Mouse (Mus musculus): ENCODE data around the gene Cd244a. TPM values are rescaled to one million over a fixed set of nuclear protein-coding genes. Genes with fewer than 3 reads are reported as not detected.

Gene Cd244a
- polyA plus RNA-seq (2012; ENCODE audit: insufficient read depth, insufficient read length, low replicate concordance, missing spikeins), result not detected in 2 replicates

DNA sequence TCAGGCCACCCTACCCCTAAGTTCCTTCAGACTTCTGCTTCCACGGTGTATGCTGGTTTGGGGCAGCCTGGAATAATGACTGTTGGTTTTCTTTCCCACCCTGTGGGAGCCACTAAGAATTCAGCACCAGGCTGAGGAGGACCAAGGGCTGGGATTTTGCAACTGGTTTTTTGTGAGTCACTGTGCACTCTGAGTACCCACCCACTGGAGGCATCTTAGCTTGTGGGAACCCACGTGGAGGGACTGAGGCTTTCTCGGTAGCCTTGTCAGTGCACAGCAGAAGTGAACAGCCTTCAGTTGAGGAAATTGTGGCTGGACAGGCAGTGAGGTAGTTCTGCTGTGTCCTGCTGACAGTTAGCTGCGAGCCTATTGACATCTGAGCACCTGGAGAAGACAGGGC is at the start of gene Cd244a:
Gene Cd244a, plus strand, starts transcription at position 296 of the 400 bp plus-strand sequence.
- Histone ChIP-seq H3K27ac (ENCODE audit: insufficient read depth, low read depth, low read length) (no peak within 1 kb of the TSS), H3K4me3 (ENCODE audit: insufficient read depth, low read depth, low read length) (no peak within 1 kb of the TSS), H3K4me1 (ENCODE audit: control insufficient read depth, insufficient read depth, low read length) (no peaks in the 10 kb centered on the region)
- no peak for TF ChIP-seq POLR2A (IDR thresholded peaks at IDR 0.05; ENCODE audit: insufficient read depth, low read depth, low read length)
- no peak for TF ChIP-seq CTCF (IDR thresholded peaks at IDR 0.05; ENCODE audit: insufficient read depth, low read depth, low read length)
- WGBS, result 54% methylated on average over 4 of the region's 4 CpGs

DNA sequence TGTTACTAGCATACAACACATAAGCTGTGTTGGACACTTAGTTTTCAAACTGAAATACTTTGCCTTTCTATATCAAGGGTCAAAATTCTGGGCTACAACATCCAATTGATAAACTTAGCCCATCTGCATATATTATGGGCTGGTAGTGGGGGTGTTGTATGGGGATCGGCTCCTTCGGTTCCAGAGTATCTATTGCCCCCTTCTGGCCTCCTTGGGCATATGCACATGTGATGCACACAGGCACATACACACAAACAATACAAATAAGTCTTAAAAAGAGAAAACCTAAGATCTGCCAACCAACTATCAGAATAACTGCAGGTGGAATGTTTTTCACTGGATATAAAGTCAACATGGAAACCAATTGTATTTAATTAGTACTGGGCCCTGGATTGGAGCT is 45.8 kb upstream of the Cd244a start:
- H3K27ac ChIP-seq (ENCODE audit: insufficient read depth, low read depth, low read length), result no peak overlapping the region
- TF ChIP-seq POLR2A (IDR thresholded peaks at IDR 0.05; ENCODE audit: insufficient read depth, low read depth, low read length) (no peak), CTCF (IDR thresholded peaks at IDR 0.05; ENCODE audit: insufficient read depth, low read depth, low read length) (no peak)
- WGBS, result 87% methylated on average over 2 of the region's 2 CpGs
- no peak overlapping the region for H3K4me3 ChIP-seq (ENCODE audit: insufficient read depth, low read depth, low read length)
- H3K4me1 ChIP-seq (ENCODE audit: control insufficient read depth, insufficient read depth, low read length), result no peaks in the 10 kb centered on the region

DNA sequence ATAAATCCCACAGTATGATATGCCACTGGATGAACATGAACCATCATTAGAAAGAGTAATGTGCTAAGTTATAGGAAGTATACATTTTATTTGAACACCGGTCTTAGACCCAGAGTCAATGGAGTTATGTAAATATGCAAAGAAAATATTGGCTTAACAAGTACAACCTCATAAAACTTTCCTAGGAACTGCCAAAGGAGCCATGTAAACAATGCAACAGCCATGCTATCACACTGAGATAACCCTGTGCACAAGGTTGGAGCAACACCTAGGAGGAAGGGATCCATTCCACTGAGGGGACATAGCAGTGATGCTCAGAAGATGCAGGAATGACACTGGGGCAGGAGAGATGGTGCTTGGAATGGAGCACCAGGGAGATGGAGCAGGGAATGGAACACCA is 45.2 kb upstream of the Cd244a start:
- Histone ChIP-seq H3K4me3 (ENCODE audit: insufficient read depth, low read depth, low read length) (no peak overlapping the region), H3K4me1 (ENCODE audit: control insufficient read depth, insufficient read depth, low read length) (no peaks in the 10 kb centered on the region), H3K27ac (ENCODE audit: insufficient read depth, low read depth, low read length) (no peak overlapping the region)
- no peak for TF ChIP-seq POLR2A (IDR thresholded peaks at IDR 0.05; ENCODE audit: insufficient read depth, low read depth, low read length)
- TF ChIP-seq CTCF (IDR thresholded peaks at IDR 0.05; ENCODE audit: insufficient read depth, low read depth, low read length), result no peak
- 96% methylated on average over 1 of the region's 1 CpGs for WGBS

DNA sequence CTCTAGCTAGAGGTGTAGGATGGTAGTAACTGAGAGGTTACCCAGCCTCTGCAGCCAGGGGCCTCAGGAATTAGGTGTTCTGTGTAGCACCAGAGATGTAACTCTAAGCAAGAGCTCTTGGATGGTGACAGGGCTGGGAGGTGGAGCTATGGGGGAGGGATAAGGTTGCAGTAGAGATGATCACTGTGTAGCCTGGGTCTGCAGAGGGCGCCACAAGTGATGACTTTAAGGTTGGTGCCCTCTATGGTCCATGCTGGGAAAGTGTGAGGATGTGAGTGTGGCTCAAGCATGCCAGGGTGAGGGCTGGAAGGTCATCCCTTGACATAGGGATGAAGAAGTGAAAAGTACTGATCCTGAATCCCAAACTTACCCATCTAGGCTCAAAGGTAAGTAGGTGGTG is 44.0 kb upstream of the Cd244a start:
- TF ChIP-seq POLR2A (IDR thresholded peaks at IDR 0.05; ENCODE audit: insufficient read depth, low read depth, low read length), result no peak
- TF ChIP-seq CTCF (IDR thresholded peaks at IDR 0.05; ENCODE audit: insufficient read depth, low read depth, low read length), result no peak
- Histone ChIP-seq H3K27ac (ENCODE audit: insufficient read depth, low read depth, low read length) (no peak overlapping the region), H3K4me1 (ENCODE audit: control insufficient read depth, insufficient read depth, low read length) (no peaks in the 10 kb centered on the region), H3K4me3 (ENCODE audit: insufficient read depth, low read depth, low read length) (no peak overlapping the region)
- 31% methylated on average over 1 of the region's 1 CpGs for WGBS

DNA sequence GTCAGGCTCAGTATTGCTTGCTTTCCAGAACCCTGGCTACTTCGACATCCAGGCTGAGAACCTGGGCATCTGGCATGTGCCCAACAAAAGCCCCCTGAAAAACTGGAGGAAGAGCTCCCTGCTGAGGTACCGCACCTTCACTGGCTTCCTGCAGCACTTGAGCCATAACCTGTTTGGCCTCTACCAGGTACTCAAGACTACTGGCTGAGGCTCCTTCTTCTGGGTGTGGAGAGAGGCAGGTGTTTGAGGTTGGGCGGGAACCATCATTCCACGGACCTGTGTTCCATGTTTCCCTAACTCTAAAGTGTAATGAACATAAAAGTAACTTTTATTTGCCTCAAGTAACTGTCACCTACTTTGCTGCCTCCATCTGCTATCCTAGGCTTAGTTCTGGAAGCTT is 43.4 kb upstream of the Cd244a start:
- WGBS, result 90% methylated on average over 4 of the region's 4 CpGs
- no peaks in the 10 kb centered on the region for H3K4me1 ChIP-seq (ENCODE audit: control insufficient read depth, insufficient read depth, low read length)
- no peak for TF ChIP-seq POLR2A (IDR thresholded peaks at IDR 0.05; ENCODE audit: insufficient read depth, low read depth, low read length)
- no peak for TF ChIP-seq CTCF (IDR thresholded peaks at IDR 0.05; ENCODE audit: insufficient read depth, low read depth, low read length)

DNA sequence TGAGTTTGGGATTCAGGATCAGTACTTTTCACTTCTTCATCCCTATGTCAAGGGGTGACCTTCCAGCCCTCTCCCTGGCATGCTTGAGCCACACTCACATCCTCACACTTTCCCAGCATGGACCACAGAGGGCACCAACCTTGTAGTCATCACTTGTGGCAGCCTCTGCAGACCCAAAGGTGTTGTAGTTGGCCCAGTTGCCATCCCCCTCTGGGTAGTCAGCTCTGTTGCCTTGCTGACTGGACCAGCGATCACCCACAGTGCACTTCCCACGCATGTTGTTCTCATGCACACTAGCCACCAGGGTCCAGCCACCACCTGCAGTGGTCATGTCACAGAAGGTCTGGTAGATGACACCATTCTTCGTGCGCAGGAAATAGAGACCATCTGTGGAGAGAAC is 27.6 kb upstream of the Cd244a start:
- TF ChIP-seq POLR2A (IDR thresholded peaks at IDR 0.05; ENCODE audit: insufficient read depth, low read depth, low read length) (no peak), CTCF (IDR thresholded peaks at IDR 0.05; ENCODE audit: insufficient read depth, low read depth, low read length) (no peak)
- Histone ChIP-seq H3K27ac (ENCODE audit: insufficient read depth, low read depth, low read length) (no peak overlapping the region), H3K4me3 (ENCODE audit: insufficient read depth, low read depth, low read length) (no peak overlapping the region), H3K4me1 (ENCODE audit: control insufficient read depth, insufficient read depth, low read length) (no peaks in the 10 kb centered on the region)
- 91% methylated on average over 4 of the region's 4 CpGs for WGBS

More for the DNA sequence above, 43.4 kb upstream of the Cd244a start:
- H3K4me3 ChIP-seq (ENCODE audit: insufficient read depth, low read depth, low read length), result no peak overlapping the region
- H3K27ac ChIP-seq (ENCODE audit: insufficient read depth, low read depth, low read length), result no peak overlapping the region

DNA sequence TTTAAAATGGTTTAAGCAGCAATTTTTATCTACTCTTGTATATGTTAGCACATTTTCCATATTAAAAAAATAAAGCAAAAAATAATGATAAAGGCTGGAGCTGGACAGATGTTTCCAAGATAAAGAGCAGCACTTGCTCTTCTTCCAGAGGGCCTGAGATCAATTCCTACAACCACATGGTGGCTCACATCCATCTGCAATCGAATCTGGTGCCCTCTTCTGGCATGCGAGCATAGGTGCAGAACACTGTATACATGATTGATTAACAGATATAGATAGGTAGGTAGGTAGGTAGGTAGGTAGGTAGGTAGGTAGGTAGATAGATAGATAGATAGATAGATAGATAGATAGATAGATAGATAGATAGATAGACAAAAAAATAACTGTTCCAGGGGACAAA is 26.2 kb upstream of the Cd244a start:
- Histone ChIP-seq H3K4me1 (ENCODE audit: control insufficient read depth, insufficient read depth, low read length) (no peaks in the 10 kb centered on the region), H3K4me3 (ENCODE audit: insufficient read depth, low read depth, low read length) (no peak overlapping the region), H3K27ac (ENCODE audit: insufficient read depth, low read depth, low read length) (no peak overlapping the region)
- WGBS, result 64% methylated on average over 2 of the region's 2 CpGs
- TF ChIP-seq CTCF (IDR thresholded peaks at IDR 0.05; ENCODE audit: insufficient read depth, low read depth, low read length), result no peak
- TF ChIP-seq POLR2A (IDR thresholded peaks at IDR 0.05; ENCODE audit: insufficient read depth, low read depth, low read length), result no peak

DNA sequence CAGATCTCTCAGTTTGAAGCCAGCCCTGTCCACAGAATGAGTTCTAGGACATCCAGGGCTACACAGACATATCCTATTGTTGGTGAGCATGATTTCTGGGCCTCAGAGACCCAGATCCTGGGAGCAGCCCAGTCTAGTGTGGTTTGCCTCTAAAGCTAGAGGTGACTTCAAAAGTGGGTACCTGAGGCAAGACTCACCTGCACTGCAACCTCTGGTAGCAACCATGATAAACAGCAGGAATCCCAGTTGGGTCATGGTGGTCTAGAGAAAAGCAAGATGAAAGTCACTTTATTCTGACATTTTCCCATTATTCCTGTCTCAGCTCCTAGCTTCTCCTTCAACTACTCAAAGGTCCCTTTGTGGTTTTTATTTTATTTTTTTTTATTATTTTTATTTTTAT is 24.4 kb upstream of the Cd244a start:
- no peak overlapping the region for H3K4me3 ChIP-seq (ENCODE audit: insufficient read depth, low read depth, low read length)
- no peak for TF ChIP-seq CTCF (IDR thresholded peaks at IDR 0.05; ENCODE audit: insufficient read depth, low read depth, low read length)
- TF ChIP-seq POLR2A (IDR thresholded peaks at IDR 0.05; ENCODE audit: insufficient read depth, low read depth, low read length), result no peak
- no peak overlapping the region for H3K27ac ChIP-seq (ENCODE audit: insufficient read depth, low read depth, low read length)
- no peaks in the 10 kb centered on the region for H3K4me1 ChIP-seq (ENCODE audit: control insufficient read depth, insufficient read depth, low read length)

DNA sequence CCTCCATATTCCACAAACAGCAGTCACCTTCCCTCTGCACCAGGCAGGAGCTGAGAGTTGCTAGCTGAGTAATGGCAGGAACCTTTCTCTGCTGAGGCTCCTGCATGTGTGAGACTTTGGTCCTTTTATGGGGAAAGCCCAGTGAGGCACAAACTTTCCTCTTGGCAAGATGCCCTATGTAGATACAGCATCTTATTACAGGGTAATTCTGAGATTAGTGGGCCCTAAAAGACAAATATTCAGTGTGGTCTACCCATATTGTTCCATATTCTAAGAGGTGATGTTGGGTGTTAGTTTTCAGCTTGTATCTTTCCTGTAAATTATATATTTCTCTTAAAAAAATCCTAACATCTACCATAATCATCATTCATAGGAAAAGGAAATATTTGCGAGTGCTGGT is 23.8 kb upstream of the Cd244a start, which contains the start of gene Itln1:
Gene Itln1, minus strand, starts transcription at position 101 of the 400 bp plus-strand sequence.
- 95% methylated on average over 1 of the region's 1 CpGs for WGBS
- Histone ChIP-seq H3K27ac (ENCODE audit: insufficient read depth, low read depth, low read length) (no peak within 1 kb of the TSS), H3K4me3 (ENCODE audit: insufficient read depth, low read depth, low read length) (no peak within 1 kb of the TSS), H3K4me1 (ENCODE audit: control insufficient read depth, insufficient read depth, low read length) (no peaks in the 10 kb centered on the region)
- TF ChIP-seq CTCF (IDR thresholded peaks at IDR 0.05; ENCODE audit: insufficient read depth, low read depth, low read length) (no peak), POLR2A (IDR thresholded peaks at IDR 0.05; ENCODE audit: insufficient read depth, low read depth, low read length) (no peak)

DNA sequence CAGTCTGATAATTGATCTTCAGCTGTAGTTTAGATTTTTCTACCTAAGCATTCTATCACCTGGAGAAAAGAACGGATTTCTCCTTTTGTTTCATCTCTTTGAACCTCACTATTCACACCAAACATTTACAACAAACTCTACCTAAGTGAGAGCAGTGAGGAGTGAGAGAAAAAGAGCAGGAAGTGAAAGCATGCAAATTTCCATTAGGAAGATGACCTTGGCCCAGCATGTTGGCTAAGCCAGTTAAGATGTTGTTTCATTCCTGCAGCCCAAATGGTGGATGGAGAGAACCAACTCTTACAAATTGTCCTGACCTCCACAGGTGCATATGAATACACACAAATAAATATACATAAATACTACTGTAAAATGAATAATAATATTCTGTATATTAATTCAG is 18.3 kb upstream of the Cd244a start:
- H3K27ac ChIP-seq (ENCODE audit: insufficient read depth, low read depth, low read length), result no peak overlapping the region
- no peak for TF ChIP-seq CTCF (IDR thresholded peaks at IDR 0.05; ENCODE audit: insufficient read depth, low read depth, low read length)
- TF ChIP-seq POLR2A (IDR thresholded peaks at IDR 0.05; ENCODE audit: insufficient read depth, low read depth, low read length), result no peak
- H3K4me1 ChIP-seq (ENCODE audit: control insufficient read depth, insufficient read depth, low read length), result no peaks in the 10 kb centered on the region
- WGBS, result 89% methylated on average over 1 of the region's 1 CpGs
- no peak overlapping the region for H3K4me3 ChIP-seq (ENCODE audit: insufficient read depth, low read depth, low read length)

All from olfactory bulb, adult 2 months (tissue).